Mouse (Mus musculus): ENCODE measurements around the gene Ip6k1. TPM values are rescaled to one million over a fixed set of nuclear protein-coding genes. Genes with fewer than 3 reads are reported as not detected.

The Ip6k1 gene
- total and polyA plus RNA-seq, 3 experiments = 31.8 to 59.1 (median 37.2) TPM

GRCm38 (mm10) chr9:107982681-107983346 is 19.5 kb upstream of the Ip6k1 start, which contains the start of gene Gm20661 (continued):
- TF ChIP-seq SMC3 (IDR thresholded peaks at IDR 0.05; ENCODE audit: low read depth, low read length) (no peak), MAX (IDR thresholded peaks at IDR 0.05; ENCODE audit: low read length) (peak; percentile 80), TAL1 (IDR thresholded peaks at IDR 0.05; ENCODE audit: low read length) (peak; percentile 100), KAT2A (conservative IDR thresholded peaks at IDR 0.05; ENCODE audit: low read depth, low read length) (no peak)

GRCm38 (mm10) chr9:107983421-107983890 is 18.8 kb upstream of the Ip6k1 start:
- peaks cover 4 to 46% of the 10 kb centered on the region in 2 experiments for H3K36me3 ChIP-seq (ENCODE audit: control insufficient read depth in 1 of 2, insufficient read depth in 2 of 2, low read length in 2 of 2)
- H3K4me1 ChIP-seq (ENCODE audit: control insufficient read depth in 1 of 2, insufficient read depth in 2 of 2, low read length in 2 of 2) = peaks cover 33 to 50% of the 10 kb centered on the region in 2 experiments
- peak; percentile 82 for DNase-seq (ENCODE audit: low read depth, low spot score)
- H3K9ac ChIP-seq (ENCODE audit: control insufficient read depth, low read depth, low read length, poor library complexity, severe bottlenecking) = peak overlapping the region; percentile 88
- H3K79me2 ChIP-seq (ENCODE audit: control insufficient read depth, insufficient read depth, low read length, poor library complexity) = peaks cover 33% of the 10 kb centered on the region
- H3K27me3 ChIP-seq (ENCODE audit: control insufficient read depth in 1 of 2, insufficient read depth in 2 of 2, low read length in 2 of 2) = no peaks in the 10 kb centered on the region
- peak overlapping the region; percentile 72 to 91 for H3K4me3 ChIP-seq (ENCODE audit: control insufficient read depth in 1 of 2, insufficient read depth in 1 of 2, low read depth in 2 of 2, low read length in 2 of 2)
- H3K27ac ChIP-seq (ENCODE audit: control insufficient read depth, low read depth, low read length) = peak overlapping the region; percentile 94
- H3K9me3 ChIP-seq (replicated peaks; ENCODE audit: insufficient read depth, low read length) = no peaks in the 10 kb centered on the region
- TF ChIP-seq ETS1 (IDR thresholded peaks at IDR 0.05; ENCODE audit: low read depth, low read length) = peak; percentile 58; the same call in 1 of the 2 replicates
- TF ChIP-seq ZKSCAN1 (IDR thresholded peaks at IDR 0.05; ENCODE audit: low read depth, low read length) = no peak
- TF ChIP-seq JUND (IDR thresholded peaks at IDR 0.05; ENCODE audit: low read depth, low read length) = no peak
- TF ChIP-seq UBTF (IDR thresholded peaks at IDR 0.05; ENCODE audit: borderline replicate concordance, insufficient read depth, low read depth, low read length) = no peak
- TF ChIP-seq ZNF384 (IDR thresholded peaks at IDR 0.05; ENCODE audit: low read depth, low read length) = no peak
- TF ChIP-seq CHD2 (IDR thresholded peaks at IDR 0.05; ENCODE audit: low read length) = no peak
- no peak for TF ChIP-seq ELF1 (IDR thresholded peaks at IDR 0.05; ENCODE audit: low read depth, low read length)
- no peak for TF ChIP-seq POLR2AphosphoS5 (IDR thresholded peaks at IDR 0.05; ENCODE audit: borderline replicate concordance, low read depth, low read length)
- no peak for TF ChIP-seq GATA1 (IDR thresholded peaks at IDR 0.05; ENCODE audit: low read depth, low read length)
- TF ChIP-seq E2F4 (IDR thresholded peaks at IDR 0.05; ENCODE audit: borderline replicate concordance, low read depth, low read length) = no peak
- no peak for TF ChIP-seq MAFK (IDR thresholded peaks at IDR 0.05; ENCODE audit: borderline replicate concordance, low read depth, low read length)
- TF ChIP-seq ZC3H11A (IDR thresholded peaks at IDR 0.05; ENCODE audit: low read depth, low read length) = no peak
- no peak for TF ChIP-seq MYC (IDR thresholded peaks at IDR 0.05; ENCODE audit: low read depth, low read length)
- no peak for TF ChIP-seq SMC3 (IDR thresholded peaks at IDR 0.05; ENCODE audit: low read depth, low read length)
- no peak for TF ChIP-seq KAT2A (conservative IDR thresholded peaks at IDR 0.05; ENCODE audit: low read depth, low read length)
- TF ChIP-seq CTCF (IDR thresholded peaks at IDR 0.05 in 2 of 3, conservative IDR thresholded peaks at IDR 0.05 in 1 of 3; ENCODE audit: control insufficient read depth in 1 of 3, insufficient read depth in 1 of 3, low read depth in 2 of 3, low read length in 3 of 3, poor library complexity in 1 of 3, severe bottlenecking in 1 of 3) = no peak
- no peak for TF ChIP-seq RAD21 (IDR thresholded peaks at IDR 0.05; ENCODE audit: low read depth, low read length)
- TF ChIP-seq USF2 (IDR thresholded peaks at IDR 0.05; ENCODE audit: borderline replicate concordance in 1 of 2, insufficient read depth in 1 of 2, low read depth in 1 of 2, low read length in 2 of 2) = no peak
- TF ChIP-seq RCOR1 (IDR thresholded peaks at IDR 0.05; ENCODE audit: low read depth, low read length) = no peak
- 0 out of 4 replicates have a peak, but pooled peaks of 1 of the 2 experiments have one; percentile 2 for TF ChIP-seq POLR2A (IDR thresholded peaks at IDR 0.05; ENCODE audit: control insufficient read depth in 1 of 2, insufficient read depth in 1 of 2, low read depth in 1 of 2, low read length in 2 of 2, poor library complexity in 1 of 2)
- peak; percentile 21 for TF ChIP-seq TAL1 (IDR thresholded peaks at IDR 0.05; ENCODE audit: low read length)
- TF ChIP-seq TBP (IDR thresholded peaks at IDR 0.05; ENCODE audit: low read depth, low read length) = no peak
- TF ChIP-seq GABPA (IDR thresholded peaks at IDR 0.05; ENCODE audit: low read depth, low read length) = no peak
- TF ChIP-seq MXI1 (IDR thresholded peaks at IDR 0.05; ENCODE audit: low read depth, low read length) = peak; percentile 17; the same call in 1 of the 2 replicates
- TF ChIP-seq TCF12 (IDR thresholded peaks at IDR 0.05; ENCODE audit: low read depth, low read length) = no peak
- no peak for TF ChIP-seq MAX (IDR thresholded peaks at IDR 0.05; ENCODE audit: low read length)
- no peak for TF ChIP-seq MYB (IDR thresholded peaks at IDR 0.05; ENCODE audit: low read depth, low read length)
- TF ChIP-seq POLR2AphosphoS2 (IDR thresholded peaks at IDR 0.05; ENCODE audit: low read length) = no peak
- no peak for TF ChIP-seq ZMIZ1 (IDR thresholded peaks at IDR 0.05; ENCODE audit: low read depth, low read length)
- TF ChIP-seq BHLHE40 (IDR thresholded peaks at IDR 0.05; ENCODE audit: borderline replicate concordance, low read depth, low read length) = peak; percentile 76; the same call in 1 of the 2 replicates
- peak; percentile 33; the same call in 1 of the 2 replicates for TF ChIP-seq NELFE (IDR thresholded peaks at IDR 0.05; ENCODE audit: low read depth, low read length)
- TF ChIP-seq CHD1 (IDR thresholded peaks at IDR 0.05; ENCODE audit: low read depth, low read length) = no peak; the same call in 1 of the 2 replicates
- peak; percentile 34; the same call in 1 of the 2 replicates for TF ChIP-seq MEF2A (IDR thresholded peaks at IDR 0.05; ENCODE audit: extremely low read depth, insufficient replicate concordance, low read depth, low read length, poor library complexity, severe bottlenecking)

Data from MEL (cell line).